Mouse (Mus musculus) G1E (cell line): ENCODE results near the gene Selenoi.

ENCODE experiments used
- CTCF ChIP-seq: IDR thresholded peaks from 2 replicates; pipeline ENCODE4 v1.5.1; 2012; ENCODE audit warnings: low read depth, low read length, inconsistent platforms, mixed read lengths
- GATA1 ChIP-seq: IDR thresholded peaks from 2 replicates; pipeline ENCODE4 v1.6.1; 2012; ENCODE audit warnings: borderline replicate concordance, low read length, inconsistent platforms, mixed read lengths
- TAL1 ChIP-seq: conservative IDR thresholded peaks from 2 replicates; pipeline ENCODE4 v1.6.1; 2012; ENCODE audit warnings: low read depth, low read length, inconsistent platforms, mixed read lengths

GRCm38 (mm10) chr5:30278952-30279351 is 46.6 kb downstream of the Selenoi start:
- TF ChIP-seq CTCF (no peak), GATA1 (no peak), TAL1 (no peak)
